Mouse (Mus musculus): ENCODE data around the gene Abcb4. TPM values are rescaled to one million over a fixed set of nuclear protein-coding genes. Genes with fewer than 3 reads are reported as not detected.
"Not testable (repeated sequence)": the region's sequence is repeated elsewhere in the genome, so short reads cannot be mapped to it uniquely, and the experiment has no call there.

Gene Abcb4
- total RNA-seq, 2 experiments from 2014 or later = 3.8 to 5.8 TPM

- intact Hi-C loops (cut with DNase I) = no loop called here
- no peak for TF ChIP-seq CTCF (IDR thresholded peaks at IDR 0.05)
- no peak for DNase-seq (ENCODE audit: extremely low spot score in 1 of 2, low spot score in 2 of 2)
- Histone ChIP-seq H3K4me3 (no peak overlapping the region), H3K27ac (no peak overlapping the region)
Observed at GRCm38 (mm10) chr5:8985470-8985869, 92.0 kb downstream of the Abcb4 start.

DNA sequence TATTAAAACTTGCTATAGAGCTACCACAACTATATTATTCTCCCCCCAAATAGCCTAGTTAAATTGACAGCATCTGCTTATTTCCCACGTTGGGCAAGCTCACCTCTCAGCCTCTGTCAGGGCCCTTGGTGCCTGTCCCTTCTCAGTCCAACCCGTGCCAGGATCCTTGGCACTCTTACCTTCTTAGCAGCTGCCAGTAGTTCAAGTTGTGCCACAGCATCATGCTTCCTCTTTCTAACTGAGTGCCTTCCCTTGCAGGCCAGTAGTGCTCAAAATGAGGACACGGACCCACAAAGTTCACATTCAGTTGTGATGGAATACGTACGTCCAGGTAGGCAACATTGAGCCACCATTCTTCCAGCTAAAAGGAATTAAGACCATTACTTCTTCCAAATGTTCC lies 94.4 kb downstream of the Abcb4 start:
- TF ChIP-seq CTCF (IDR thresholded peaks at IDR 0.05) = no peak
- H3K27ac ChIP-seq = no peak overlapping the region
- H3K4me3 ChIP-seq = no peak overlapping the region
- intact Hi-C loops (cut with DNase I) = no loop called here
- DNase-seq (ENCODE audit: extremely low spot score in 1 of 2, low spot score in 2 of 2) = no peak

- no peak for TF ChIP-seq CTCF (IDR thresholded peaks at IDR 0.05)
- no peak for DNase-seq (ENCODE audit: extremely low spot score in 1 of 2, low spot score in 2 of 2)
- intact Hi-C loops (cut with DNase I) = no loop called here
- H3K4me3 ChIP-seq = no peak overlapping the region
- no peak overlapping the region for H3K27ac ChIP-seq
Observed at GRCm38 (mm10) chr5:8990526-8990925, 97.0 kb downstream of the Abcb4 start.

DNA sequence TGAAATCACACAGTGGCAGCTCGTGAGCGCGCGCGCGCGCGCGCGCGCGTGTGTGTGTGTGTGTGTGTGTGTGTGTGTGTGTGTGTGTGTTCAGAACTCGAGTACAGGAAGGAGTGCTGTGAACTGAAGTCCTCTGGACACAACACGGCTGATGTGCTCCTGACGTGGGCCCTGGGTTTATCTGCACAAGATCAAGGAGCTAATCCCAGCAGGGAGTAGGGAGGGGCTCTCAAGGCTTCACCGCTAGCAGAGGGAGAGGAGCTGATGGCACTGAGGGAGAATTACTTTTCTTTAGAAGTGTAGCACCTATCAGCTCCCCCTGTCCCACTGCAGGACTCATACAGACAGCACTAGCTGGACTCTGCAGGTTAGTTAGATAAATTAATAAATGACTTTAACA lies 98.1 kb downstream of the Abcb4 start:
- no peak overlapping the region for H3K27ac ChIP-seq
- no peak for TF ChIP-seq CTCF (IDR thresholded peaks at IDR 0.05)
- no peak for DNase-seq (ENCODE audit: extremely low spot score in 1 of 2, low spot score in 2 of 2)
- intact Hi-C loops (cut with DNase I) = no loop called here
- no peak overlapping the region for H3K4me3 ChIP-seq

DNA sequence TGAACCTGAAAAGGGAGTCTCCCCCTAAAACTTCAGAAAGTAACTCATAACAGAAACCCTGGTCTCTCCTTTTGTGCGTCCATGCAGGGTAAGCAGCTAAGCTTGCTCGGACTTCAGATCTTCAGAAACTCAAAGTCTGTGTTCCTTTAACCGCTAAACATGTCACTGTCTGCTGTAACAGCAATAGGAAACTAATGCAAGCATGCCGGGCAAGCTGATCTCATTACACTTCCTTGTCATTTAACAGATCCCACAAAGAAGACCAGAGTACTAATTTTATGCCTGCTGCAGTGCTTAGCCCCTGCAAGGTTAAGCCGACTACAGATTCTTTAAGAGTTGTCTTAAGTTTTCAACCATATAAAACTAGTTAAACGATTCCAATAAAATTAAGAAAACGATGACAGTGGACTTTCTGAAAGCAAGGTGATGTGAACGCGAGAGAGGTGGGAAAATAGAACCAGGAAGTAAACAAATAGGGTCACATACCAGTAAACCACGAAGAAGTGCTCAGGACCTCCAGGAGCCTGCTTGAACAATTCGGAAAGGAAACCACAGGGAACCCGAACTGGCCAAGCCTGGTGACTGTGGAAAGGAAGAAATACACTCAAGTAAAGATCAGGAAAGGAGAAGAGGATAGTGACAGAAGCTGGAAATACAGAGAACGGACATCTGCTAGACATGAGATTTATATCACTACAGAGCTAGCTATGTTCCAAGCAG lies 102.6 kb downstream of the Abcb4 start:
- intact Hi-C loops (cut with DNase I) = loop anchor here (5.0 kb wide), 1 partner anchor 106 kb away; the partner anchor contains the start of gene Tmem243
- Histone ChIP-seq H3K27ac (peak overlapping the region; percentile 95), H3K4me3 (peak overlapping the region; percentile 69)
- TF ChIP-seq CTCF (IDR thresholded peaks at IDR 0.05) = no peak
- DNase-seq (ENCODE audit: extremely low spot score in 1 of 2, low spot score in 2 of 2) = no peak

DNA sequence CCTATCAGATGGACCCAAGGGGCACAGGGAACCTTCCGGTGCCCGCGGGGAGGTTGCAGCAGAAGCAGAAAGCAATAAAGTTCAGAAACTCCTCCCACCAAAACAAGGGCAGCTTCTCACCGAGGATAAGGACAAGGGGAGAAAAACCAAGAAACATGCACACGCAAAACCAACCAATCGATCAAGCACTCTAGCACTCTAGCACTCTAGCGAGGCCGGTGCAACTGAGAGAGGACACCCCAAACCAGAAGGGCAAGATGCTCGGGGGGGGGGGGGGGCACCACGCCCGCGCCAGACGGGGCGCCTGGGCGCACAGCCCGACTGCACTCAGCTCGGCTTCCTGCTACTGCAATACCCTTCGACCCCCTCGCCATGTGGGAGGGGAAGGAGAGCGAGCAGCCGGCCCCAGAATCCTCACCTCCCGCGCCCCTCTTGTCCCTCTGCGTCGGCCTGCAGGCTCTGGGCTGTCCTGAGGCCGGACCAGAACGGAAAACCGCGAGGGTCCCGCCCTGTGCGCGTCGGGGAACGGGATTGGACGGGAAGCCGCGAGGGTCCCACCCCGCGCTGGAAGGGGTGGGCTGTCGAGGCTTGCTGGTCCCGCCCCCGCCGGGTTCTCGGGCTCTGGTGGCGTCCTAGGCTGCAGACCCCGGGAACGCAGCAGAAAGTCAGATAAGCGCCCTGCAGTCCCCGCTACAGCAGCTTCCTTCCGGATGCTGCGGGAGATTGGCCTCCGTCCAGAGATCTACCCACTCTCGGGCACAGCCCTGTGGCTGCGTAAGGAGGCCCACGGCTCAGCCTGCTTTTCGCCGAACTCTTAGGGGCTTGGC lies 103.4 kb downstream of the Abcb4 start, which contains the start of gene Crot:
TSS of gene Crot (minus strand) at position 639 of the 827 bp plus-strand sequence.
- DNase-seq (ENCODE audit: extremely low spot score in 1 of 2, low spot score in 2 of 2) = peak; percentile 92 to 93
- no peak; the same call in none of the 2 replicates for TF ChIP-seq CTCF (IDR thresholded peaks at IDR 0.05)
- intact Hi-C loops (cut with DNase I) = loop anchor here (5.0 kb wide), 1 partner anchor 105 kb away; the partner anchor contains the start of gene Tmem243
- peak within 1 kb of the TSS; percentile 95 for H3K27ac ChIP-seq
- peak within 1 kb of the TSS; percentile 69 for H3K4me3 ChIP-seq

GRCm38 (mm10) chr5:8997513-8997895 lies 104.0 kb downstream of the Abcb4 start:
- DNase-seq (ENCODE audit: extremely low spot score in 1 of 2, low spot score in 2 of 2) = no peak
- TF ChIP-seq CTCF (IDR thresholded peaks at IDR 0.05) = no peak
- Histone ChIP-seq H3K4me3 (peak overlapping the region; percentile 69), H3K27ac (peak overlapping the region; percentile 95)
- intact Hi-C loops (cut with DNase I) = loop anchor here (5.0 kb wide), 1 partner anchor 105 kb away; the partner anchor contains the start of gene Tmem243

DNA sequence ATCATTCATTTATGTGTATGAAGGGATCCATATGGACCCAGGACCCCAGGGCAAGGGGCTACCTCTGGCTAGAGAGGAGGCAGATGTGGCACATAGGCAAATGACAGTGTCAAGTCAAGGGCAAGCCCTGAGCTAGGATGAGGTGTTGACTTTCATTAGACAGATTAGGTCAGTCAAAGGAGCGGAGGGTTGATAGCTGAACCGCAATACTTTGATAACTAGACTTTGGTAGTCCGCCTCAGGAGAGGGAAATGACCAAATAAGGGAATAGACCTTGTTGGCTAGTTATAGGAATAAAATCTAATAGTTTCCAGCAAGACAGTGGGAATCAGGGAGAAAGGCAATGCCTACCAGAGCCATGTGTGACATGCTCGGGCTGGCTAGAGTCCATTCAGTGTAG lies 105.6 kb downstream of the Abcb4 start:
- no peak overlapping the region for H3K27ac ChIP-seq
- no peak for TF ChIP-seq CTCF (IDR thresholded peaks at IDR 0.05)
- DNase-seq (ENCODE audit: extremely low spot score in 1 of 2, low spot score in 2 of 2) = no peak
- intact Hi-C loops (cut with DNase I) = loop anchor here (5.0 kb wide), 1 partner anchor 103 kb away; the partner anchor contains the start of gene Tmem243
- no peak overlapping the region for H3K4me3 ChIP-seq

- DNase-seq (ENCODE audit: extremely low spot score in 1 of 2, low spot score in 2 of 2); H3K4me3 ChIP-seq; H3K27ac ChIP-seq; intact Hi-C loops (cut with DNase I): not testable (repeated sequence)
Observed at GRCm38 (mm10) chr5:9000006-9000405, 106.5 kb downstream of the Abcb4 start.

DNA sequence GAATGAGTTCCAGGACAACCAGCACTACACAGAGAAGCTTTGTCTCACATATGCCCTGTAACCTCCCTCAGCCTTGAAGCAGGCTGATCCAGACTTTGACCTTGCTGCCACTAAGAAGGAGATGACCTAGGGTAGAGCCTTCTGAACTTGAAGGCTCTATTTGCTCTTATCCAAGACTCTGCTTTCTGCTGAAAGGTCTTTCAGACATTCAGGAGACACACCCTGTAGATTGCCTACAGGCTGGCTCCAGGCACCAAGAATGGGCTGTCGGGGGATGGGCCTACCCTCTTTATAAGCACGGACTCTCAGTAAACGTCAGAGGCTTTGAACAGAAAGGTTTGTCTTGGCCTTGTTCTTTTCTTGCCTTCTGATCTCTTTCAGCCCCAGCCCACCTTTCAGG lies 113.1 kb downstream of the Abcb4 start:
- H3K27ac ChIP-seq; intact Hi-C loops (cut with DNase I); DNase-seq (ENCODE audit: extremely low spot score in 1 of 2, low spot score in 2 of 2); H3K4me3 ChIP-seq: not testable (repeated sequence)

Other genes with a start within 250 kb of the Abcb4 start
- gene Abcb1a, start 233.6 kb upstream of the Abcb4 start, total RNA-seq (2021) = 10 to 100 TPM; 15.9 to 20.2 TPM
- gene Abcb1b, start 95.6 kb upstream of the Abcb4 start, total RNA-seq (2021) = 1 to 10 TPM; 2.5 to 3.1 TPM
- 10 to 100 TPM; 23.8 to 24.0 TPM for gene Crot, start 103.6 kb downstream of the Abcb4 start, total RNA-seq (2021)
- gene Tmem243, start 207.0 kb downstream of the Abcb4 start, total RNA-seq (2021) = 10 to 100 TPM; 11.3 to 11.5 TPM